Mouse (Mus musculus): ENCODE measurements around the gene Btbd17.

The Btbd17 gene

GRCm38 (mm10) chr11:114789061-114789714 lies 6.6 kb downstream of the Btbd17 start:
- in situ Hi-C loops (cut with MboI; ENCODE audit: low pct_unique_long_range_greater_than_20kb in 1 of 2, low sequenced_read_pairs in 2 of 2, unreplicated experiment in 1 of 2), result no loop called here

GRCm38 (mm10) chr11:114787611-114788010 lies 8.1 kb downstream of the Btbd17 start:
- in situ Hi-C loops (cut with MboI; ENCODE audit: low pct_unique_long_range_greater_than_20kb in 1 of 2, low sequenced_read_pairs in 2 of 2, unreplicated experiment in 1 of 2), result no loop called here

DNA sequence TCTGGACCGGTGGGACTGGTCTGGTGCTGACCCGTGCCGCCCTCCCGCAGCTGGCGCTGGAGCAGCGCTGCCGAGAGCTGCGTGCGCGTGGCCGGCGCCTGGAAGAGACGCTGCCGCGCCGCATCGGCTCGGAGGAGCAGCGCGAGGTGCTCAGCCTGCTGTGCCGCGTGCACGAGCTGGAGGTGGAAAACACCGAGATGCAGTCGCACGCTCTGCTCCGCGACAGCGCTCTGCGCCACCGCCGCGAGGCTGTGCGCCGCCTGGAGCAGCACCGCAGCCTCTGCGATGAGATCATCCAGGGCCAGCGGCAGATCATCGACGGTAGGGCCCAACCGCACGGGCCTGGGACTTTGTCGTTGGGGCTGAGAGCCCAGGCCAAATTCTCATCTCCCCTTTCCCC lies 9.4 kb downstream of the Btbd17 start:
- in situ Hi-C loops (cut with MboI; ENCODE audit: low pct_unique_long_range_greater_than_20kb in 1 of 2, low sequenced_read_pairs in 2 of 2, unreplicated experiment in 1 of 2), result no loop called here

DNA sequence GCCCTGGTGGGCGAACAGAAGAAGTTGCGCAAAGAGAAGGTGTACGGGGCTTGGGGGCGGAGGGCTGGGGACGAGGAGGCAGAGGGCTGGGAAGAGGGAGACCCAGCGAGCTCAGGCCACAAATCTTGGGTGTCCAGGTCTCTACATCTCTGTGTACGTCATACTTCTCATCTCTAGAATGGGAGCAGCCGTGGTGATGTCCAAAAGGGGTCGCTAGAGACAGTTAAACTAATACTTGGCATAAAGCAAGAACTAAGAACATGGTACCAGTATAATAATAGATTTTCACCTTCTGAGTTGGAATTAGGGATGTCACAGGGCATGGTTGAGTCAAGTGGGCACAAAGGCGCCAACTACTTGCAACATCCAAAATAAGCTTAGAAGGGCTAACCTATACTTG lies 9.9 kb downstream of the Btbd17 start:
- in situ Hi-C loops (cut with MboI; ENCODE audit: low pct_unique_long_range_greater_than_20kb in 1 of 2, low sequenced_read_pairs in 2 of 2, unreplicated experiment in 1 of 2), result no loop called here

DNA sequence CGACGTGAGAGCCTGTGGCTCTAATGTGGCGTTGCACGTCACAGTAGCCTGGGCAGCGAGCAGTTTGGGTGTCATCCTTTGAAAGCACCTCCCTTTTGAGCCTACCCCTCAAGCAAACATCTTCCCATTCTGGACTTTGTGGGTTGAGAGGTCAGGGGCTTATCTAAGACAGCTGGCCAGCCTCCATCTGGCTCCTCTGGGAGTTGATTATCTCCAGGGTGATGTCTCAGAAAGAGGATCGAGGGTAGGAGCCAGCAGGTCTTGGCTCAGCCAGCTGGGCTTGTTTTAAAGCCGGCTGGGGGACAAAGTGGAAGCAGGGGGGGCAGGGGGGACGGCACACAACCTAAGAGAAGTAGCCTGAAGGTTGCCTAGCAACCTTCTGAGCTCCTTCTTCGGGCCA lies 15.7 kb downstream of the Btbd17 start:
- in situ Hi-C loops (cut with MboI; ENCODE audit: low pct_unique_long_range_greater_than_20kb in 1 of 2, low sequenced_read_pairs in 2 of 2, unreplicated experiment in 1 of 2), result no loop called here

DNA sequence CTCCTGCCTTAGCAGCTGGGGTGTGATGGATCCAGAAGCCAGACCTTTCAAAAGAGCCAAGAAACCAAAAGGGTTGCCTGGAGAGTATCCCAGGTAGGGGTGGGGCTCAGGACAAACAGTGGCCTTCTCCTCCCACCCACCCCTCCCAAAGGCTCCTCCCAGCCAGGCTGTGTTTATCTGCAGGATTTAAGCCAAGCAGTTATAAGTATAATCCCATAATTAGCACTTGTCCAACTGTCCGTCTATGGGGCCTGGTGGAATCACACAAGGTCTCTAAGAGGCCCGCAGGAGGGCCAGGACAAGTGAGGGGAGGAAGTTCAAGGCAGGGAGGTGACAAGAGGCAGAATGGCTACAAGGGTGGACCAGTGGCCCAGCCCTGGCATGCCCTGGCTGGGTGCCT lies 23.8 kb downstream of the Btbd17 start:
- in situ Hi-C loops (cut with MboI; ENCODE audit: low pct_unique_long_range_greater_than_20kb in 1 of 2, low sequenced_read_pairs in 2 of 2, unreplicated experiment in 1 of 2), result no loop called here

DNA sequence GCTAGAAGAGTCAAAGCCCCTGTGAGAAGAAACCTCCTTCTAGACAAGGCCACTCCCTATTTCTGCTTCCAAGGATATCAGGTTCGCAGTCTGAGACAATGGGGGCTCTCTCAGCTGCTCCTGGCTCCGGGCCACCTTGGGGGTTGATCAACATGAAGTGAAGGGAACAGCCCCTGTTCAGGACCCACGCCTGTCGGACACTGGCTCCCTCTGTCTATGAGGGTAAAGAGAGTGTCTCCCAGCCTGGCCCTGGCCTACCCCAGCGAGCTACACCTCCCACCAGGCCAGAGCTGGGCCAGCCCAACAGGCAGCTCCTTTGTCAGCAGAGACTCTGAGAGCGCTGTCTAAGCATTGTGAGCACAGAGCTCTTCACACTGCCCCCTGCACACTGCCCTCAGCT lies 25.8 kb downstream of the Btbd17 start:
- in situ Hi-C loops (cut with MboI; ENCODE audit: low pct_unique_long_range_greater_than_20kb in 1 of 2, low sequenced_read_pairs in 2 of 2, unreplicated experiment in 1 of 2), result no loop called here

GRCm38 (mm10) chr11:114764820-114765818 lies 30.6 kb downstream of the Btbd17 start, which contains the start of gene Kif19a:
Gene Kif19a (plus strand): TSS chr11:114765388.
- in situ Hi-C loops (cut with MboI; ENCODE audit: low pct_unique_long_range_greater_than_20kb in 1 of 2, low sequenced_read_pairs in 2 of 2, unreplicated experiment in 1 of 2), result no loop called here

DNA sequence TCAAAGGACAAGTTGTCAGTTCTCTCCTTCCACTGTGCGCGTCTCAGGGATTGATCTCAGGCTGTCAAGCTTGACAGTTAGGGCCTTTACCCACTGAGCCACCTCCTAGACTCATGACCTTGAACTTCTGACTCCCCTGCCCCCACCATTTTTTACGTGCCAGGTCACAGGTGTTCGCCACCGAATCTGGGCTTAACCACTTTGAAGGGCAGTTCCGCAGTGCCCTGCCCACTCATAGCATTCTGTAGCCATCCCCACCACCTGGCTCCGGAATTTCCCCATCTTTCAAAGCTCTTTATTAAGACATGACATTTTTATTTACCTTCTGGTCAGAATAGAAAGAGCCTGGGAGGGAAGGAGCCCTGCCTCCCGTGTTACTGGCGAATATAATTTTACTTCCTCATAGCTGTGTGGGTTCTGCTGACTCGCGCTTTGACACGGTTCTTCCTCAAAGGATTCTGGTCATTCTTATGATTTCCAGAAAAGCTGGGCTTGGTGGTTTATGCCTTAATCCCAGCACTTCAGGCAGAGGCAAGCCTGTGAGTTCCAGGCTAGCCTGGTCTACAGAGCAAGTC lies 48.1 kb downstream of the Btbd17 start:
- in situ Hi-C loops (cut with MboI; ENCODE audit: low pct_unique_long_range_greater_than_20kb in 1 of 2, low sequenced_read_pairs in 2 of 2, unreplicated experiment in 1 of 2), result loop anchor here in 1 of 2 experiments (25.0 kb wide), 1 partner anchor 165 kb away; no protein-coding TSS in a partner anchor

DNA sequence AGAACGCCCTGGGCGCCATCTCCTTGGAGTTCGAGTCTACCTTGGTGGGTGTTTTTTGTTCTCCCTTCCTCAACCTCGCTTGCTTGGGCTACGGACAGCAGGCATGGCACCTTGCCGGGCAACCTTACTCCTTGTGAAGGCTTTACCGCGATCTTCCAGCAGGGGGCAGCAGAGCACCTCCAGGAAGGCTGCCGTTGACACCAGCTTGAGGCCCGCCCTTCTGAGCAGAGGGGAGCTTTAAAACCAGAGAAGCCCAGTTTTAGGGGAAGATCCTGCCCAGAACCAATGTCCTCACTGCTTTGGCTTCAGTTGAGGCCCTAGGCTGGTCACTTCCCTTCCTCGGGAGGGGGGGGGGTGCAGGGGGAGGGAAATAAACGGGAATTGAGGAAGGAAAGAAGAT lies 50.6 kb downstream of the Btbd17 start:
- in situ Hi-C loops (cut with MboI; ENCODE audit: low pct_unique_long_range_greater_than_20kb in 1 of 2, low sequenced_read_pairs in 2 of 2, unreplicated experiment in 1 of 2), result loop anchor here in 1 of 2 experiments (25.0 kb wide), 1 partner anchor 167 kb away; no protein-coding TSS in a partner anchor

GRCm38 (mm10) chr11:114741451-114741850 lies 54.3 kb downstream of the Btbd17 start:
- in situ Hi-C loops (cut with MboI; ENCODE audit: low pct_unique_long_range_greater_than_20kb in 1 of 2, low sequenced_read_pairs in 2 of 2, unreplicated experiment in 1 of 2), result loop anchor here in 1 of 2 experiments (25.0 kb wide), 1 partner anchor 171 kb away; no protein-coding TSS in a partner anchor

Measured in mouse embryonic stem cell (cell line).